10 mouse cellular contexts compared by ENCODE assay signal in the genomic region with DNA sequence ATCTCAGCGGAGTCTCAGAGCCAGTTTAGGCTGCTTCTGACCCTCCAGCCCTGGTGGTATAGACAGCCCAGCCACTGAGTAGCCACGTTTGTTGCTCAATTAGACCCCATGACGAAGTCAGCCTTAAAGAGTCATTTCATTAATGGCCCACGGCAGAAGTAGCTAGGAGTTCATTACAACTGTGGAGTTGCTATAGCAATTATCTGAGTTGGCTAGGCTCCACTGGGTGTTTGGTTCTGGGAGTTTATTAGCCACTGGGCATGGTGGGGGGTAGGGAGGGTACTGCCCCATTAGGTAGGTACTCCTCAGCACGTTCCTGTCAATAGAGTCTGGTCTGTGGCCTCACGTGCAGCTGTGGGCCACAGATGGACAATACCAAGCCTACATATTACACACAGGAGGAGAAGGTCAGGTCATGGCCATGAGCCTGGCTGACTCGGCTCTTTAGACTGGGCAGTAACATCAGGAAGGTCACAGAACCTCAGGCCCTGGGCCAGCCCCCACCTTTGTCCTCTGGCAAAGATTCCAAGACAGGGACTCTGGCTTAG.
DNase-seq lines count a peak whose midpoint lies in the region; ATAC-seq and TF ChIP-seq lines count a peak whose summit lies in the region.
"Had no signal": no experiment of that assay in that cellular context is flagged by ENCODE, and none has a peak within 500 bp of the region (broad histone marks: within the 10 kb centered on the region; RNA-seq: fewer than 3 reads in every experiment).

No protein-coding gene starts in this region.

- TF ChIP-seq CTCF in midbrain, postnatal 0 days (IDR thresholded peaks at IDR 0.05): no peak
- no peak for TF ChIP-seq CTCF in liver, postnatal 0 days (IDR thresholded peaks at IDR 0.05; ENCODE audit: low read depth)

- H3K4me3 ChIP-seq in heart, embryonic 11.5 days (ENCODE audit: low read depth, low read length): no peak overlapping the region
- no peak overlapping the region for H3K4me3 ChIP-seq in heart, embryonic 10.5 days
- H3K4me3 ChIP-seq in kidney, embryonic 16.5 days (ENCODE audit: low read length): no peak overlapping the region
- no peak overlapping the region for H3K4me3 ChIP-seq in midbrain, postnatal 0 days (ENCODE audit: low read depth, low read length)
- H3K4me3 ChIP-seq in liver, postnatal 0 days (ENCODE audit: low read depth, low read length): no peak overlapping the region
- H3K4me3 ChIP-seq: forebrain, embryonic 10.5 days; liver, embryonic 13.5 days had no signal

- no peaks in the 10 kb centered on the region for H3K36me3 ChIP-seq in heart, embryonic 11.5 days (ENCODE audit: control insufficient read depth, insufficient read depth, low read length)
- H3K36me3 ChIP-seq in heart, embryonic 10.5 days: no peaks in the 10 kb centered on the region
- no peaks in the 10 kb centered on the region for H3K36me3 ChIP-seq in kidney, embryonic 16.5 days (ENCODE audit: insufficient read depth, low read length)
- H3K36me3 ChIP-seq in midbrain, postnatal 0 days (ENCODE audit: insufficient read depth, low read length): no peaks in the 10 kb centered on the region
- H3K36me3 ChIP-seq in liver, postnatal 0 days (replicated peaks; ENCODE audit: insufficient read depth, low read length): no peaks in the 10 kb centered on the region
- H3K36me3 ChIP-seq: liver, embryonic 13.5 days had no signal

- H3K9me3 ChIP-seq in heart, embryonic 11.5 days (replicated peaks; ENCODE audit: control insufficient read depth, low read length): no peaks in the 10 kb centered on the region
- H3K9me3 ChIP-seq in heart, embryonic 10.5 days: no peaks in the 10 kb centered on the region
- H3K9me3 ChIP-seq in kidney, embryonic 16.5 days (ENCODE audit: low read length): no peaks in the 10 kb centered on the region
- no peaks in the 10 kb centered on the region for H3K9me3 ChIP-seq in midbrain, postnatal 0 days (ENCODE audit: low read length)
- H3K9me3 ChIP-seq in liver, postnatal 0 days (ENCODE audit: low read length): no peaks in the 10 kb centered on the region
- H3K9me3 ChIP-seq: forebrain, embryonic 10.5 days; liver, embryonic 13.5 days had no signal

- no peak for TF ChIP-seq EP300 in liver, postnatal 0 days (IDR thresholded peaks at IDR 0.05; ENCODE audit: low read depth)

- no peak overlapping the region for H3K9ac ChIP-seq in heart, embryonic 11.5 days (ENCODE audit: low read depth, low read length)
- H3K9ac ChIP-seq in kidney, embryonic 16.5 days (replicated peaks; ENCODE audit: low read length): peak overlapping the region; percentile 22; the same call in 1 of the 2 replicates
- H3K9ac ChIP-seq in midbrain, postnatal 0 days (replicated peaks; ENCODE audit: low read length, poor library complexity, severe bottlenecking): no peak overlapping the region
- H3K9ac ChIP-seq in liver, postnatal 0 days (replicated peaks): no peak overlapping the region
- H3K9ac ChIP-seq: liver, embryonic 13.5 days had no signal

- no peak overlapping the region for H3K27ac ChIP-seq in heart, embryonic 11.5 days (ENCODE audit: low read depth, low read length)
- H3K27ac ChIP-seq in heart, embryonic 10.5 days: peak overlapping the region; percentile 70
- H3K27ac ChIP-seq in kidney, embryonic 16.5 days (ENCODE audit: low read length): peak overlapping the region; percentile 87
- no peak overlapping the region for H3K27ac ChIP-seq in midbrain, postnatal 0 days (ENCODE audit: low read depth, low read length)
- H3K27ac ChIP-seq in liver, postnatal 0 days (ENCODE audit: low read depth): no peak overlapping the region
- H3K27ac ChIP-seq: forebrain, embryonic 10.5 days; liver, embryonic 13.5 days had no signal

- 46% methylated on average over 7 of the region's 7 CpGs for WGBS in heart, embryonic 11.5 days (ENCODE audit: insufficient replicate concordance)
- 51% methylated on average over 7 of the region's 7 CpGs for WGBS in heart, embryonic 10.5 days
- WGBS in kidney, embryonic 16.5 days: 34% methylated on average over 7 of the region's 7 CpGs
- 60% methylated on average over 7 of the region's 7 CpGs for WGBS in midbrain, postnatal 0 days
- 59% methylated on average over 7 of the region's 7 CpGs for WGBS in liver, postnatal 0 days (ENCODE audit: insufficient replicate concordance)

- no peak for ATAC-seq in heart, embryonic 11.5 days (replicated peaks; ENCODE audit: insufficient number of reproducible peaks, low FRiP score, low TSS enrichment)
- peak; percentile 83 for ATAC-seq in kidney, embryonic 16.5 days (ENCODE audit: low FRiP score, low TSS enrichment)
- no peak for ATAC-seq in midbrain, postnatal 0 days (ENCODE audit: low FRiP score)
- ATAC-seq in liver, postnatal 0 days: no peak

- peak; percentile 63 to 73 for DNase-seq in heart, adult 18-20 months
- no peak for DNase-seq in heart, embryonic 10.5 days (ENCODE audit: low spot score)
- DNase-seq in midbrain, postnatal 0 days (ENCODE audit: low spot score): peak; percentile 17
- no peak for DNase-seq in thymus, postnatal 10 days (ENCODE audit: low spot score in 2 of 2)
- no peak for DNase-seq in left cerebral cortex, adult 18-20 months (ENCODE audit: low spot score in 2 of 2)
- no peak for DNase-seq in liver, postnatal 0 days
- DNase-seq: liver, embryonic 13.5 days had no signal

- H3K4me1 ChIP-seq in heart, embryonic 11.5 days (ENCODE audit: control insufficient read depth, insufficient read depth, low read length): peaks cover 14% of the 10 kb centered on the region
- H3K4me1 ChIP-seq in heart, embryonic 10.5 days: peaks cover 23% of the 10 kb centered on the region
- peaks cover 10% of the 10 kb centered on the region; the same call in 1 of the 2 replicates for H3K4me1 ChIP-seq in kidney, embryonic 16.5 days (ENCODE audit: insufficient read depth, low read length)
- H3K4me1 ChIP-seq in midbrain, postnatal 0 days (ENCODE audit: insufficient read depth, low read length): no peaks in the 10 kb centered on the region
- H3K4me1 ChIP-seq in liver, postnatal 0 days (ENCODE audit: insufficient read depth): no peaks in the 10 kb centered on the region

- H3K4me2 ChIP-seq in heart, embryonic 11.5 days: no peak overlapping the region
- H3K4me2 ChIP-seq in kidney, embryonic 16.5 days (replicated peaks; ENCODE audit: low read depth, low read length): no peak overlapping the region
- no peak overlapping the region for H3K4me2 ChIP-seq in midbrain, postnatal 0 days (ENCODE audit: low read depth, low read length, poor library complexity, severe bottlenecking)
- H3K4me2 ChIP-seq in liver, postnatal 0 days (ENCODE audit: low read depth, low read length): no peak overlapping the region
- H3K4me2 ChIP-seq: liver, embryonic 13.5 days had no signal

- no peaks in the 10 kb centered on the region for H3K27me3 ChIP-seq in heart, embryonic 11.5 days (ENCODE audit: control insufficient read depth, insufficient read depth, low read length)
- H3K27me3 ChIP-seq in heart, embryonic 10.5 days (ENCODE audit: insufficient read depth, poor library complexity, severe bottlenecking): no peaks in the 10 kb centered on the region
- no peaks in the 10 kb centered on the region for H3K27me3 ChIP-seq in kidney, embryonic 16.5 days (ENCODE audit: insufficient read depth, low read length)
- no peaks in the 10 kb centered on the region for H3K27me3 ChIP-seq in midbrain, postnatal 0 days (ENCODE audit: insufficient read depth, low read length)
- H3K27me3 ChIP-seq in liver, postnatal 0 days (ENCODE audit: insufficient read depth, low read length): no peaks in the 10 kb centered on the region
- H3K27me3 ChIP-seq: liver, embryonic 13.5 days had no signal

Comparison
In these comparisons a context has a peak if more than half of its experiments do, and no peak if none do; other contexts are left out.
1. DNase-seq: peak in heart, adult 18-20 months (2 of 2) and midbrain, postnatal 0 days (single experiment); none in heart, embryonic 10.5 days (single experiment), thymus, postnatal 10 days (0 of 2), left cerebral cortex, adult 18-20 months (0 of 2) and liver, postnatal 0 days (single experiment).
2. H3K27ac ChIP-seq: peak in heart, embryonic 10.5 days (single experiment) and kidney, embryonic 16.5 days (single experiment); none in heart, embryonic 11.5 days (single experiment), midbrain, postnatal 0 days (single experiment) and liver, postnatal 0 days (single experiment).